Mouse (Mus musculus) midbrain, embryonic 16.5 days (tissue): ENCODE measurements at regions not wholly inside any gene's neighbourhood (a gene's known extent, or its start where the extent isn't known, plus 50 kb on each side); places are given as distances from the start of the nearest gene placed in this dataset.

ENCODE experiments used
- ATAC-seq: fragments of 200-750 bp; cut with Nextera tagmentation; 2 replicates; pipeline ENCODE4 v1.8.0; 2017; ENCODE audit warnings: moderate TSS enrichment
- H3K27ac ChIP-seq: fragments of 300-500 bp; sonication (generic); 2 replicates; pipeline ENCODE4 v1.5.1; 2014; ENCODE audit warnings: mild to moderate bottlenecking, low read length, mixed read lengths
- H3K27me3 ChIP-seq: fragments of 300-500 bp; sonication (generic); 2 replicates; pipeline ENCODE4 v1.6.1; 2014; ENCODE audit warnings: low read depth, low read length, mixed read lengths; ENCODE audit not compliant: control insufficient read depth, insufficient read depth
- H3K36me3 ChIP-seq: fragments of 300-500 bp; sonication (generic); 2 replicates; pipeline ENCODE4 v1.6.1; 2014; ENCODE audit warnings: mild to moderate bottlenecking, low read length, moderate library complexity, mixed read lengths; ENCODE audit not compliant: control insufficient read depth, insufficient read depth
- H3K4me1 ChIP-seq: fragments of 300-500 bp; sonication (generic); 2 replicates; pipeline ENCODE4 v1.6.1; 2014; ENCODE audit warnings: mild to moderate bottlenecking, low read length, mixed read lengths; ENCODE audit not compliant: control insufficient read depth, insufficient read depth
- H3K4me2 ChIP-seq: fragments of 300-500 bp; sonication (generic); 2 replicates; pipeline ENCODE4 v1.6.1; 2014; ENCODE audit warnings: mild to moderate bottlenecking, low read length, mixed read lengths
- H3K4me3 ChIP-seq: fragments of 300-500 bp; sonication (generic); 2 replicates; pipeline ENCODE4 v1.5.1; 2014; ENCODE audit warnings: low read depth, mild to moderate bottlenecking, low read length, moderate library complexity, mixed read lengths
- H3K9ac ChIP-seq: fragments of 300-500 bp; sonication (generic); 2 replicates; pipeline ENCODE4 v1.6.1; 2014; ENCODE audit warnings: low read depth, low read length, mixed read lengths
- H3K9me3 ChIP-seq: fragments of 300-500 bp; sonication (generic); replicated peaks from 2 replicates; pipeline ENCODE4 v1.6.1; 2014; ENCODE audit warnings: mild to moderate bottlenecking, low read length, mixed read lengths; ENCODE audit not compliant: control insufficient read depth, poor library complexity, severe bottlenecking
- WGBS: fragments of 180-500 bp; shearing (Covaris S2); extraction: QIAGEN DNeasy Blood & Tissue Kit; methylation state at CpG from one replicate; pipeline ENCODE4 v1.1.7; 2014; 5-methylcytosine and 5-hydroxymethylcytosine counted together

GRCm38 (mm10) chr16:95929700-95930435, 60.9 kb downstream of the Psmg1 start:
- Histone ChIP-seq H3K4me2 (no peak overlapping the region), H3K36me3 (no peaks in the 10 kb centered on the region), H3K9ac (no peak overlapping the region), H3K9me3 (no peaks in the 10 kb centered on the region), H3K4me3 (no peak overlapping the region), H3K27ac (no peak overlapping the region), H3K27me3 (no peaks in the 10 kb centered on the region), H3K4me1 (no peaks in the 10 kb centered on the region)
- WGBS = 54% methylated on average over 14 of the region's 14 CpGs
- ATAC-seq = no peak

- Histone ChIP-seq H3K4me2 (no peak overlapping the region), H3K9me3 (no peaks in the 10 kb centered on the region), H3K4me1 (no peaks in the 10 kb centered on the region), H3K27me3 (no peaks in the 10 kb centered on the region), H3K4me3 (no peak overlapping the region), H3K36me3 (no peaks in the 10 kb centered on the region), H3K9ac (no peak overlapping the region), H3K27ac (no peak overlapping the region)
- 81% methylated on average over 18 of the region's 18 CpGs for WGBS
- ATAC-seq = no peak
Measured at GRCm38 (mm10) chr16:95928290-95929260, 62.2 kb downstream of the Psmg1 start.

- Histone ChIP-seq H3K4me3 (no peak overlapping the region), H3K27ac (no peak overlapping the region), H3K36me3 (no peaks in the 10 kb centered on the region), H3K9ac (no peak overlapping the region), H3K4me1 (no peaks in the 10 kb centered on the region), H3K27me3 (no peaks in the 10 kb centered on the region), H3K4me2 (no peak overlapping the region), H3K9me3 (no peaks in the 10 kb centered on the region)
- WGBS = 80% methylated on average over 6 of the region's 6 CpGs
- ATAC-seq = no peak
Measured at GRCm38 (mm10) chr16:95926558-95926957, 64.2 kb downstream of the Psmg1 start.

- no peak for ATAC-seq
- H3K36me3 ChIP-seq = no peaks in the 10 kb centered on the region
- H3K27me3 ChIP-seq = no peaks in the 10 kb centered on the region
- 71% methylated on average over 8 of the region's 8 CpGs for WGBS
- no peak overlapping the region for H3K4me3 ChIP-seq
- no peak overlapping the region for H3K4me2 ChIP-seq
- H3K4me1 ChIP-seq = no peaks in the 10 kb centered on the region
- no peaks in the 10 kb centered on the region for H3K9me3 ChIP-seq
- no peak overlapping the region for H3K27ac ChIP-seq
- H3K9ac ChIP-seq = no peak overlapping the region
Measured at GRCm38 (mm10) chr16:95924716-95925115, 66.0 kb downstream of the Psmg1 start.

- H3K9me3 ChIP-seq = no peaks in the 10 kb centered on the region
- no peaks in the 10 kb centered on the region for H3K27me3 ChIP-seq
- no peak for ATAC-seq
- 84% methylated on average over 7 of the region's 7 CpGs for WGBS
- no peaks in the 10 kb centered on the region for H3K4me1 ChIP-seq
- H3K27ac ChIP-seq = no peak overlapping the region
- no peaks in the 10 kb centered on the region for H3K36me3 ChIP-seq
- no peak overlapping the region for H3K4me3 ChIP-seq
- H3K4me2 ChIP-seq = no peak overlapping the region
- H3K9ac ChIP-seq = no peak overlapping the region
Measured at GRCm38 (mm10) chr16:95923991-95924390, 66.8 kb downstream of the Psmg1 start.

- Histone ChIP-seq H3K9ac (no peak overlapping the region), H3K4me3 (no peak overlapping the region), H3K27me3 (no peaks in the 10 kb centered on the region), H3K4me2 (no peak overlapping the region), H3K27ac (no peak overlapping the region), H3K4me1 (no peaks in the 10 kb centered on the region), H3K36me3 (no peaks in the 10 kb centered on the region), H3K9me3 (no peaks in the 10 kb centered on the region)
- no peak for ATAC-seq
- 81% methylated on average over 9 of the region's 9 CpGs for WGBS
Measured at GRCm38 (mm10) chr16:95922369-95922934, 68.3 kb downstream of the Psmg1 start.

- ATAC-seq = no peak
- 93% methylated on average over 4 of the region's 4 CpGs for WGBS
- Histone ChIP-seq H3K9ac (no peak overlapping the region), H3K4me2 (no peak overlapping the region), H3K4me3 (no peak overlapping the region), H3K36me3 (no peaks in the 10 kb centered on the region), H3K27me3 (no peaks in the 10 kb centered on the region), H3K27ac (no peak overlapping the region), H3K4me1 (no peaks in the 10 kb centered on the region), H3K9me3 (no peaks in the 10 kb centered on the region)
Measured at GRCm38 (mm10) chr16:95921169-95921568, 69.6 kb downstream of the Psmg1 start.

- WGBS = 90% methylated on average over 16 of the region's 16 CpGs
- Histone ChIP-seq H3K36me3 (no peaks in the 10 kb centered on the region), H3K9me3 (no peaks in the 10 kb centered on the region), H3K9ac (no peak overlapping the region), H3K4me1 (no peaks in the 10 kb centered on the region), H3K4me2 (no peak overlapping the region), H3K4me3 (no peak overlapping the region), H3K27ac (no peak overlapping the region), H3K27me3 (no peaks in the 10 kb centered on the region)
- ATAC-seq = no peak
Measured at GRCm38 (mm10) chr16:95918651-95919425, 71.9 kb downstream of the Psmg1 start.
